Mouse (Mus musculus) myocyte (in vitro differentiated cells): ENCODE results near the gene Schip1.

Source experiments
- CEBPB ChIP-seq: IDR thresholded peaks from 2 replicates; pipeline ENCODE4 v1.6.1; 2011; ENCODE audit warnings: mild to moderate bottlenecking, moderate library complexity; ENCODE audit not compliant: poor library complexity, insufficient read depth, severe bottlenecking
- E2F4 ChIP-seq: IDR thresholded peaks from one replicate; pipeline ENCODE4 v1.6.1; 2011; ENCODE audit warnings: mild to moderate bottlenecking, control low read depth, moderate library complexity; ENCODE audit not compliant: insufficient read depth
- MAX ChIP-seq: IDR thresholded peaks from one replicate; pipeline ENCODE4 v1.6.1; 2011; ENCODE audit warnings: low read depth, mild to moderate bottlenecking, control low read depth
- MYOD1 ChIP-seq, 3 experiments: IDR thresholded peaks; one replicate each; pipeline ENCODE4 v1.6.1; 2011; ENCODE audit warnings: control low read depth in 2 of 3, low read depth in 2 of 3, mild to moderate bottlenecking in 2 of 3, moderate library complexity in 1 of 3; ENCODE audit not compliant: insufficient read length in 2 of 3, control insufficient read depth in 1 of 3
- MYOG ChIP-seq, 3 experiments: IDR thresholded peaks; one replicate each; pipeline ENCODE4 v1.6.1; 2011; ENCODE audit warnings: control low read depth in 2 of 3, low read depth in 2 of 3, mild to moderate bottlenecking in 2 of 3; ENCODE audit not compliant: insufficient read length in 2 of 3, control insufficient read depth in 1 of 3, insufficient read depth in 1 of 3
- POLR2A ChIP-seq: IDR thresholded peaks from one replicate; pipeline ENCODE4 v1.6.1; 2011; ENCODE audit warnings: low read depth, mild to moderate bottlenecking, control low read depth, moderate library complexity; ENCODE audit not compliant: insufficient read length
- POLR2AphosphoS2 ChIP-seq: IDR thresholded peaks from one replicate; pipeline ENCODE4 v1.6.1; 2011; ENCODE audit warnings: low read depth, control low read depth; ENCODE audit not compliant: insufficient read length
- TCF12 ChIP-seq: IDR thresholded peaks from one replicate; pipeline ENCODE4 v1.6.1; 2011; ENCODE audit warnings: mild to moderate bottlenecking, control low read depth; ENCODE audit not compliant: poor library complexity, insufficient read depth, severe bottlenecking
- TCF3 ChIP-seq: IDR thresholded peaks from one replicate; pipeline ENCODE4 v1.6.1; 2011; ENCODE audit warnings: low read depth, control low read depth; ENCODE audit not compliant: insufficient read length
- USF1 ChIP-seq: IDR thresholded peaks from one replicate; pipeline ENCODE4 v1.6.1; 2011; ENCODE audit warnings: low read depth, mild to moderate bottlenecking, control low read depth, moderate library complexity

DNA sequence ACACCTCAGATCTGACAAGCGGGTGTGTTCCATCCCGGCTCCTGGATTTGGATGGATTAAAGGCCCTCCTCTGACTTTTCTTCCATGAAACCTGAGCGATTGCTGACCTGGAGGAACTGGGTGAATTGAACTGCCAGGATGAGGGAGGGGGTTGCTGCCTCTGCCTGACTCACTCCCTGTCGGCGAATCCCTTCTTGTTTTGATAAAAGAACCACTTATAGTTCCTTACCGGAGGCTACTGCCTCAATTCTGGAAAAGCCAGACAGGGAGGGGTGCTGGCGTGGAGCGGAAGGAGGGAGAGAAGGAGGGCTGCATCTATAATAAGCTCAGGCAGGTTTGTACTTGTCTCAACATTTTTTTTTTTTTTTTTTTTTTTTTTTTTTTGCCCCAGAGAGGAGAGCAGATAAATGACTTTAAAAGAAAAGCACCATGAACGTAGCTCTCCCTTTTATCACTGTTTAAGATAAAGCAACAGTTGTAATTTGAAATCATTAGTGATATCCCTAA lies 431.2 kb downstream of the Schip1 start:
- TF ChIP-seq TCF3: no peak
- TF ChIP-seq MAX: no peak
- no peak for TF ChIP-seq POLR2A
- no peak for TF ChIP-seq E2F4
- no peak for TF ChIP-seq MYOG (IDR thresholded peaks at IDR 0.05; ENCODE audit: control insufficient read depth in 1 of 3, insufficient read depth in 1 of 3, insufficient read length in 2 of 3, low read depth in 2 of 3)
- TF ChIP-seq CEBPB: no peak
- TF ChIP-seq TCF12: no peak
- no peak for TF ChIP-seq USF1
- no peak for TF ChIP-seq POLR2AphosphoS2
- TF ChIP-seq MYOD1 (IDR thresholded peaks at IDR 0.05; ENCODE audit: control insufficient read depth in 1 of 3, insufficient read length in 2 of 3, low read depth in 2 of 3): no peak
